8 mouse cellular contexts compared by ENCODE assay signal in the genomic region with DNA sequence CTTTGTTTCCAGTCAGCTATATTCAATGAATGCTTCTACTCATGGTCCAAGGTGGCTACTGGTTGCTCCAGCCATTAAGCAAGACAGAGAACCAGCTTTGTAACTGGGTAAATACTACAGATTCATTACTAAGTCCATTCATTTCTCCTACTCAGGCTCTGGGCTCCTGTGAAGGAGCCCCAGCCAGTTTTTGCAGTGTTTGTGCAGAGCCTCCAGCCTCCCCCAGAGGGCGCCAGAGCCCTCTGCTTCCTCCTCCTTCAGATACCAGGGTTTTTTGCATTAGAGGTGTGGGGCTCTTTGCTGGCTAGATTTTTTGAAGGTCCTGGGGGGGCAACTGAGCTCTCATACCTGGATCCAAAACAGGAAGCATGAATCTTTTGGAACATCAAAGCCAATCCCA. TPM values are rescaled to one million over a fixed set of nuclear protein-coding genes. Genes with fewer than 3 reads are reported as not detected.
DNase-seq lines count a peak whose midpoint lies in the region; ATAC-seq and TF ChIP-seq lines count a peak whose summit lies in the region.

No protein-coding gene starts in this region.

- no peak for ATAC-seq in heart, embryonic 11.5 days (replicated peaks; ENCODE audit: insufficient number of reproducible peaks, low FRiP score, low TSS enrichment)
- ATAC-seq in hindbrain, postnatal 0 days = peak; percentile 71
- peak; percentile 70; the same call in 1 of the 2 replicates for ATAC-seq in midbrain, embryonic 11.5 days (ENCODE audit: low FRiP score)

- H3K27ac ChIP-seq in heart, embryonic 11.5 days (ENCODE audit: low read depth, low read length) = no peak overlapping the region
- no peak overlapping the region for H3K27ac ChIP-seq in hindbrain, postnatal 0 days
- no peak overlapping the region for H3K27ac ChIP-seq in midbrain, embryonic 11.5 days (ENCODE audit: low read depth, low read length)

- no peak overlapping the region for H3K4me3 ChIP-seq in heart, embryonic 11.5 days (ENCODE audit: low read depth, low read length)
- no peak overlapping the region for H3K4me3 ChIP-seq in hindbrain, postnatal 0 days (ENCODE audit: low read length)
- no peak overlapping the region for H3K4me3 ChIP-seq in midbrain, embryonic 11.5 days (ENCODE audit: low read depth, low read length)

- no peaks in the 10 kb centered on the region for H3K36me3 ChIP-seq in heart, embryonic 11.5 days (ENCODE audit: control insufficient read depth, insufficient read depth, low read length)
- H3K36me3 ChIP-seq in hindbrain, postnatal 0 days (ENCODE audit: insufficient read depth, low read length) = no peaks in the 10 kb centered on the region
- no peaks in the 10 kb centered on the region for H3K36me3 ChIP-seq in midbrain, embryonic 11.5 days (ENCODE audit: control insufficient read depth, insufficient read depth, low read length)

- peak; percentile 83 to 91 for DNase-seq in heart, adult 18-20 months
- DNase-seq in cerebellum, adult 9-10 months = peak; percentile 70
- DNase-seq in frontal cortex, postnatal 10 days (ENCODE audit: low spot score in 2 of 2) = peak; percentile 47 to 74
- peak; percentile 77 for DNase-seq in hindbrain, postnatal 0 days (ENCODE audit: low spot score)
- peak; percentile 33 to 69 for DNase-seq in left cerebral cortex, adult 8-10 months (ENCODE audit: low spot score in 2 of 2)
- peak; percentile 98 for DNase-seq in midbrain, embryonic 11.5 days (ENCODE audit: low spot score, missing footprints)
- DNase-seq in skeletal muscle tissue, adult 2 months (ENCODE audit: low read depth, low spot score) = peak; percentile 68

- TF ChIP-seq CTCF in hindbrain, postnatal 0 days (IDR thresholded peaks at IDR 0.05; ENCODE audit: low read depth) = peak; percentile 86

- H3K4me1 ChIP-seq in heart, embryonic 11.5 days (ENCODE audit: control insufficient read depth, insufficient read depth, low read length) = 0 out of 2 replicates have a peak, but pooled peaks cover 4% of the 10 kb centered on the region
- no peaks in the 10 kb centered on the region for H3K4me1 ChIP-seq in hindbrain, postnatal 0 days (ENCODE audit: insufficient read depth, low read length)
- peaks cover 4% of the 10 kb centered on the region for H3K4me1 ChIP-seq in midbrain, embryonic 11.5 days (ENCODE audit: control insufficient read depth, insufficient read depth, low read length)

- 4% methylated on average over 1 of the region's 1 CpGs for WGBS in heart, embryonic 11.5 days (ENCODE audit: insufficient replicate concordance)
- WGBS in hindbrain, postnatal 0 days = 0% methylated on average over 1 of the region's 1 CpGs
- WGBS in midbrain, embryonic 11.5 days = 0% methylated on average over 1 of the region's 1 CpGs

- H3K27me3 ChIP-seq in heart, embryonic 11.5 days (ENCODE audit: control insufficient read depth, insufficient read depth, low read length) = no peaks in the 10 kb centered on the region
- no peaks in the 10 kb centered on the region for H3K27me3 ChIP-seq in hindbrain, postnatal 0 days (ENCODE audit: insufficient read depth, low read length)
- no peaks in the 10 kb centered on the region for H3K27me3 ChIP-seq in midbrain, embryonic 11.5 days (ENCODE audit: control insufficient read depth, insufficient read depth, low read length)

- H3K9me3 ChIP-seq in heart, embryonic 11.5 days (replicated peaks; ENCODE audit: control insufficient read depth, low read length) = no peaks in the 10 kb centered on the region
- H3K9me3 ChIP-seq in hindbrain, postnatal 0 days (ENCODE audit: low read length) = no peaks in the 10 kb centered on the region
- H3K9me3 ChIP-seq in midbrain, embryonic 11.5 days (ENCODE audit: control insufficient read depth, low read length) = no peaks in the 10 kb centered on the region

- no peak overlapping the region for H3K9ac ChIP-seq in heart, embryonic 11.5 days (ENCODE audit: low read depth, low read length)
- H3K9ac ChIP-seq in hindbrain, postnatal 0 days (replicated peaks; ENCODE audit: low read length) = no peak overlapping the region
- H3K9ac ChIP-seq in midbrain, embryonic 11.5 days (ENCODE audit: low read length) = no peak overlapping the region

- no peak overlapping the region for H3K4me2 ChIP-seq in heart, embryonic 11.5 days
- no peak overlapping the region for H3K4me2 ChIP-seq in hindbrain, postnatal 0 days (ENCODE audit: low read depth, low read length)
- no peak overlapping the region for H3K4me2 ChIP-seq in midbrain, embryonic 11.5 days

RNA-seq across cellular contexts. Expression of a gene that starts 8.3 kb away (rescaled TPM):
- 1 to 10 TPM; 1.9 to 6.5 TPM for total RNA-seq in heart, adult 18-20 months (2021)
- 0.11 and 0.16 TPM in 2 replicates for polyA plus RNA-seq in heart, embryonic 11.5 days (2014; fragmentation: Nextera tagmentation; extraction: Ambion mirVana)
- 0.75 and 0.99 TPM in 2 replicates for total RNA-seq in hindbrain, postnatal 0 days (2014; rRNA removed)
- polyA plus RNA-seq in hindbrain, postnatal 0 days (2015; fragmentation: Nextera tagmentation; extraction: Ambion mirVana) = 0.19 and 0.28 TPM in 2 replicates
- under 1 TPM; 0.46 to 0.65 (median 0.64) TPM for total RNA-seq in left cerebral cortex, adult 8-10 months (2022)
- 0.10 TPM in 2 replicates for polyA plus RNA-seq in midbrain, embryonic 11.5 days (2014; fragmentation: Nextera tagmentation; extraction: Ambion mirVana)

RNA-seq across cellular contexts. Expression of a gene that starts 31.2 kb away (rescaled TPM):
- total RNA-seq in heart, adult 18-20 months (2021) = 1 to 10 TPM; 1.3 to 1.9 TPM
- polyA plus RNA-seq in heart, embryonic 11.5 days (2014; fragmentation: Nextera tagmentation; extraction: Ambion mirVana) = 4.1 and 5.7 TPM in 2 replicates
- total RNA-seq in hindbrain, postnatal 0 days (2014; rRNA removed) = 0.72 and 1.9 TPM in 2 replicates
- 1.5 and 1.8 TPM in 2 replicates for polyA plus RNA-seq in hindbrain, postnatal 0 days (2015; fragmentation: Nextera tagmentation; extraction: Ambion mirVana)
- 1 to 10 TPM; 7.0 to 9.8 (median 9.0) TPM for total RNA-seq in left cerebral cortex, adult 8-10 months (2022)
- 0.64 and 0.68 TPM in 2 replicates for polyA plus RNA-seq in midbrain, embryonic 11.5 days (2014; fragmentation: Nextera tagmentation; extraction: Ambion mirVana)

RNA-seq across cellular contexts. Expression of a gene that starts 32.3 kb away (rescaled TPM):
- total RNA-seq in heart, adult 18-20 months (2021) = 10 to 100 TPM; 30.6 to 30.7 TPM
- 5.6 and 6.3 TPM in 2 replicates for polyA plus RNA-seq in heart, embryonic 11.5 days (2014; fragmentation: Nextera tagmentation; extraction: Ambion mirVana)
- 7.2 and 11.2 TPM in 2 replicates for total RNA-seq in hindbrain, postnatal 0 days (2014; rRNA removed)
- polyA plus RNA-seq in hindbrain, postnatal 0 days (2015; fragmentation: Nextera tagmentation; extraction: Ambion mirVana) = 3.3 and 3.7 TPM in 2 replicates
- 1 to 10 TPM; 5.9 to 8.9 (median 8.3) TPM for total RNA-seq in left cerebral cortex, adult 8-10 months (2022)
- 2.9 and 3.3 TPM in 2 replicates for polyA plus RNA-seq in midbrain, embryonic 11.5 days (2014; fragmentation: Nextera tagmentation; extraction: Ambion mirVana)

RNA-seq across cellular contexts. Expression of a gene that starts 38.5 kb away (rescaled TPM):
- total RNA-seq in heart, adult 18-20 months (2021) = not detected
- not detected in 2 replicates for polyA plus RNA-seq in heart, embryonic 11.5 days (2014; fragmentation: Nextera tagmentation; extraction: Ambion mirVana)
- not detected in 2 replicates for total RNA-seq in hindbrain, postnatal 0 days (2014; rRNA removed)
- not detected in 2 replicates for polyA plus RNA-seq in hindbrain, postnatal 0 days (2015; fragmentation: Nextera tagmentation; extraction: Ambion mirVana)
- total RNA-seq in left cerebral cortex, adult 8-10 months (2022) = not detected
- polyA plus RNA-seq in midbrain, embryonic 11.5 days (2014; fragmentation: Nextera tagmentation; extraction: Ambion mirVana) = not detected in 2 replicates

RNA-seq across cellular contexts. Expression of a gene that starts 51.9 kb away (rescaled TPM):
- 10 to 100 TPM in 1 of 2 experiments, 1 to 10 TPM in 1; 6.2 to 10.2 TPM for total RNA-seq in heart, adult 18-20 months (2021)
- polyA plus RNA-seq in heart, embryonic 11.5 days (2014; fragmentation: Nextera tagmentation; extraction: Ambion mirVana) = 2.9 and 3.8 TPM in 2 replicates
- 72.6 and 83.3 TPM in 2 replicates for total RNA-seq in hindbrain, postnatal 0 days (2014; rRNA removed)
- 52.0 and 57.1 TPM in 2 replicates for polyA plus RNA-seq in hindbrain, postnatal 0 days (2015; fragmentation: Nextera tagmentation; extraction: Ambion mirVana)
- total RNA-seq in left cerebral cortex, adult 8-10 months (2022) = 10 to 100 TPM; 52.6 to 58.6 (median 55.9) TPM
- polyA plus RNA-seq in midbrain, embryonic 11.5 days (2014; fragmentation: Nextera tagmentation; extraction: Ambion mirVana) = 2.1 and 3.0 TPM in 2 replicates
